Mouse (Mus musculus) ES-E14 (cell line): ENCODE measurements around the gene Plcd3. TPM values are rescaled to one million over a fixed set of nuclear protein-coding genes. Genes with fewer than 3 reads are reported as not detected.

Experiments used
- DNase-seq: peaks from one replicate; pipeline ENCODE4 v3.0.0-alpha.2; 2013; ENCODE audit warnings: low read depth, low spot score
- H3K27ac ChIP-seq: 2 replicates; pipeline ENCODE4 v1.5.1; 2012; ENCODE audit warnings: low read depth, mild to moderate bottlenecking, low read length, moderate library complexity, mixed read lengths; ENCODE audit not compliant: poor library complexity, insufficient read depth, severe bottlenecking
- H3K36me3 ChIP-seq: 2 replicates; pipeline ENCODE4 v1.6.1; 2012; ENCODE audit warnings: mild to moderate bottlenecking, low read length, moderate library complexity, mixed read lengths; ENCODE audit not compliant: control insufficient read depth, poor library complexity, insufficient read depth, severe bottlenecking
- H3K4me1 ChIP-seq, 2 experiments: fragments of 150-350 bp in 1 of 2; sonication (generic) in 1 of 2; 2 replicates each; pipeline ENCODE4 v1.6.1; 2012; ENCODE audit warnings: low read length in 2 of 2, mild to moderate bottlenecking in 1 of 2, mixed read lengths in 1 of 2; ENCODE audit not compliant: control insufficient read depth in 2 of 2, insufficient read depth in 2 of 2, poor library complexity in 1 of 2
- H3K4me3 ChIP-seq, 2 experiments: fragments of 150-350 bp in 1 of 2; sonication (generic) in 1 of 2; 2 replicates each; pipeline ENCODE4 v1.5.1; 2012; ENCODE audit warnings: low read length in 2 of 2, low read depth in 1 of 2, mild to moderate bottlenecking in 1 of 2, mixed read lengths in 1 of 2; ENCODE audit not compliant: insufficient read depth in 1 of 2, poor library complexity in 1 of 2, severe bottlenecking in 1 of 2
- H3K9ac ChIP-seq: 2 replicates; pipeline ENCODE4 v1.6.1; 2012; ENCODE audit warnings: low read depth, mild to moderate bottlenecking, low read length, mixed read lengths; ENCODE audit not compliant: poor library complexity, insufficient read depth, severe bottlenecking
- H3K9me3 ChIP-seq: fragments of 150-350 bp; sonication (generic); 2 replicates; pipeline ENCODE4 v1.6.1; 2012; ENCODE audit warnings: low read depth, mild to moderate bottlenecking, low read length; ENCODE audit not compliant: control insufficient read depth, insufficient read depth
- CHD2 ChIP-seq: IDR thresholded peaks from 2 replicates; pipeline ENCODE4 v1.6.1; 2014; ENCODE audit warnings: mild to moderate bottlenecking, low read depth, low read length, inconsistent platforms
- HCFC1 ChIP-seq: IDR thresholded peaks from 2 replicates; pipeline ENCODE4 v1.6.1; 2012; ENCODE audit warnings: low read length, inconsistent platforms, borderline replicate concordance; ENCODE audit not compliant: insufficient read depth
- MAFK ChIP-seq: IDR thresholded peaks from 2 replicates; pipeline ENCODE4 v1.6.1; 2014; ENCODE audit warnings: mild to moderate bottlenecking, low read depth, low read length, inconsistent platforms; ENCODE audit not compliant: insufficient read depth
- ZC3H11A ChIP-seq: IDR thresholded peaks from 2 replicates; pipeline ENCODE4 v1.6.1; 2012; ENCODE audit warnings: low read depth, mild to moderate bottlenecking, inconsistent platforms, low read length, borderline replicate concordance
- ZNF384 ChIP-seq: IDR thresholded peaks from 2 replicates; pipeline ENCODE4 v1.6.1; 2012; ENCODE audit warnings: low read depth, low read length, inconsistent platforms
- in situ Hi-C, 2 experiments: fragments of 600-800 bp; cut with MboI; formaldehyde crosslinking; loops; one replicate each; pipeline ENCODE4 v1.15.1; 2025; ENCODE audit warnings: low sequenced_read_pairs in 2 of 2, inconsistent platforms in 1 of 2; ENCODE audit not compliant: unreplicated experiment in 2 of 2
- total RNA-seq: library from RNA; depleted of rRNA; stranded (reverse); fragments of 300-350 nt; gene quantifications from 2 replicates; pipeline ENCODE4 v1.2.3, GENCODE M21; 2012

The Plcd3 gene
- total RNA-seq, 1 experiment = 8.0 TPM

DNA sequence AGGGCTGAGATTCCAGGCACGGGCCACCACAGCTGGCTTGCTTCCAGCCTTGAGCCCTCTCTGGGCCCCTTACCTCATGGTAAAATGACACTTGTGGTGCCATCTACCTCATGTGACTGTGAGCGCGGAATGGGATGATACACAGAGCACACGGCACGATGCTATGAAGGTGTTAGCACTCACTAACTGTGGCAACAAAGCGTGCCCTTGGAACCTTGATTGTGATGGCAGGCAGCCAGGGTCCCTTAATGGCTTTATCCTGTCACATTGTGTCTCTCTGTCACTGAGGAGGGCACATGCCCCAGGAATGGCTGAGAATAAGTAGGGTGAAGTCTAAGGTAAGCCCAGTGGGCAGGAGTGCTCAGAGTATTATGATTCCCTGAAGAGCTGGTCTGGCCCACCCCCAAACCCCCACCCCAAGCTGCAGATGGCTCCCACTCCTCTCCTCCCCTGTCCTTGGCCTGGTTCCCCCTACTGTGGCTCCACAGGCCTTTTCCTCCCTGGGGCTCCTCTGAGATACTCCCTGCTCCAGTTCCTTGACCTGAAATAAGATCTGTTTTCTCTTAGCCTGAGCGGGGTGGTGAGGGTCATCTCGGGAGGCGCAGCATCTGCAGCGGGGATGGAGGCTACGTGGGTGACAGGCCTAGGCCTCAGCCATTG lies 2.8 kb downstream of the Plcd3 start:
- Histone ChIP-seq H3K9ac (no peak overlapping the region), H3K27ac (no peak overlapping the region), H3K4me1 (peaks cover 7 to 53% of the 10 kb centered on the region in 2 experiments; a peak in 3 of 4 replicates), H3K36me3 (no peaks in the 10 kb centered on the region), H3K9me3 (no peaks in the 10 kb centered on the region), H3K4me3 (no peak overlapping the region)
- in situ Hi-C loops = no loop called here
- TF ChIP-seq ZC3H11A (no peak), HCFC1 (no peak)
- no peak for DNase-seq

DNA sequence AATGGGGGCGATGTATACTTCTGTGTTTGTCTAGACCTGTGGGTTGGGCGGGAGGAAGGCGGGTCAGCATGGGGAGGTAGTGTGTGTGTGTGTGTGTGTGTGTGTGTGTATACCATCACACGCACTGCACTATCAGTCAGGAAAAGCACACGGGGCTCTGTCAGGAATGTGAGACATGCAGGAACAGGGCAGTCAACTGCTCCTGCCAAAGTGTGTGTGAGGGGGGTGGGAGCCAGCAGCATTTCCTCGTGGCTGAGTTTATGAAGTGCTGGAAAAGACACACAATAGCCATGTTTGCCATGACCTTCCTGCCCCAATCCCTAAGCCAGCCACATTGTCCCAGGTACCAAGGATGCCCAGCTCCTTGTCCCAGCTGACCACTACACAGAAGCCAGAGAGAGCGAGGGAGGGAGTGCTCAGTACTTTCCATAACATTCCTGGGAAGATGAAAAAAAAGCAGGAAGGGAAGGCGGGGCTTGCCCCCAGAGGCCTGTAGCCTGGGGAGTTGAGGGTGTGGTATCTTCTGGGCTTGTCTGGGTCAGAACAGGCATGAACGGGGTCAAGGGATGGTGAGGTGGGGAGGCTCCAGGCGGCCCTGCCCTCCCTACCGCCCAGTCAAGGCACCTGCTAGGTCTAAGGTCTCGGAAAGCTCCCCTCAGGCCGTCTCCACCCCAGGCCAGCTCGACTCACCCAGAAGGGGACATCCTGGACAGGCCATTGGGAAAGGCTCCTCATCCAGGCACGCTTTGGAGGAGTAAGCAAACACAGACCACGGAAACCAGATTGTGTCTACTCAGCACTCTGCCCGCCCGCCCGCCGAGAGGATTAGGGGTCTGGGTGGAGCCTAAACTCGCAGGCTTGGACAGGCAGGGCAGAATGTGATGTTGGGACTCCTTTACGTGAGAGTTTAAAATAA lies 4.2 kb downstream of the Plcd3 start:
- in situ Hi-C loops = no loop called here
- DNase-seq = no peak
- TF ChIP-seq MAFK (peak; percentile 96), CHD2 (no peak), HCFC1 (no peak), ZNF384 (peak; percentile 70), ZC3H11A (no peak)
- peak overlapping the region; percentile 21; the same call in 1 of the 2 replicates for H3K9ac ChIP-seq
- H3K27ac ChIP-seq = peak overlapping the region; percentile 10; the same call in 1 of the 2 replicates
- H3K9me3 ChIP-seq = no peaks in the 10 kb centered on the region
- H3K4me1 ChIP-seq = peaks cover 7 to 47% of the 10 kb centered on the region in 2 experiments; a peak in 3 of 4 replicates
- no peaks in the 10 kb centered on the region for H3K36me3 ChIP-seq
- peak overlapping the region; percentile 50 for H3K4me3 ChIP-seq

DNA sequence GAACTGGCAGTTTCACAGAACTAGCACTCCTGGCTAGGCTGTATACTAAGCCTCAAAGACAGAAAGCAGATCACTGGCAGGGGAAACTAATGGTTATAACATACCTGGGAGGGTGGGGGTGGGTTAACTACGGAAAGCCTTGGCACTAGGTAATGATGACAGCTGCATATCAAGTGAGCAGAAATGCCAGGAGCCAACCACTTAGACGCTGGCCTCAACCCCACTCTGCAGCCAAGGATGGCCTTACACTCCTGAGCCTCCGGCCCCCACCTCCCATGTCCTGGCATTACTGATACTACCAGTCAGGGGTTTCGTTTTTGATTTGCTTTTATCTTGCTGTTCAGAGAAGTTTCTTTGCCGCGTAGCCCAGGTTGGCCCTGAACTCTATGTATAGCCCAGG lies 5.7 kb downstream of the Plcd3 start:
- Histone ChIP-seq H3K4me1 (peaks cover 7 to 44% of the 10 kb centered on the region in 2 experiments; a peak in 3 of 4 replicates), H3K27ac (no peak overlapping the region), H3K9me3 (no peaks in the 10 kb centered on the region), H3K9ac (no peak overlapping the region), H3K36me3 (no peaks in the 10 kb centered on the region), H3K4me3 (no peak overlapping the region)
- no peak for DNase-seq
- no peak for TF ChIP-seq MAFK
- TF ChIP-seq HCFC1 = no peak
- TF ChIP-seq ZNF384 = no peak
- no peak for TF ChIP-seq CHD2
- TF ChIP-seq ZC3H11A = no peak
- in situ Hi-C loops = no loop called here

DNA sequence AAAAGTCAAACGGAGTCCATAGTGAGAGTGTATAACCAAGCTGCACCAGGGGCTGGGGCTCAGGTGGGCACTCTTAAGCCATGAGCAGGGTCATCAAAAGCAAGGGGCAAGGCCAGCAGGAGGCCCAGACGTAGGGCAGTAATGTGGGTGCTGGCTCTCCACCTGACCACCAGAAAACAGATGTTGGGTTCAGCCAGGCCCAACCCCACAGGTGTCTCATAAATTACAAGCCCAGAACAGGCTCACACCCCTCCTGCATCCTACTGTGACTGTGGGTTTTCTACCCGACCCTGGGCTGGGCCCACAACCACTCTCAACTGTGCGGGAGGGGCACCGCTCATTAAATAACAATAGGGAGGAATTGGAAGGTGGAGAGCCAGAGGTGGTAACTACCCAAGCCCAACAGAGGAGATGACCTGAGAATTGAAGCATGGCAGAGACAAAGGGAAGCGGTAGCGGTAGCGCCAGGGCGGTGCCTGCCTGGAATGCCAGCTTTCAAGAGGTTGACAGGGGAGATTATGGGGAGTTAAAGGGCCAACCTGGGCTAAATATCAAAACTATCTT lies 6.3 kb downstream of the Plcd3 start:
- no peaks in the 10 kb centered on the region for H3K9me3 ChIP-seq
- in situ Hi-C loops = no loop called here
- H3K36me3 ChIP-seq = no peaks in the 10 kb centered on the region
- H3K4me3 ChIP-seq = no peak overlapping the region
- no peak for DNase-seq
- H3K4me1 ChIP-seq = peaks cover 7 to 44% of the 10 kb centered on the region in 2 experiments; a peak in 3 of 4 replicates
- H3K27ac ChIP-seq = peak overlapping the region; percentile 5; the same call in 1 of the 2 replicates
- no peak for TF ChIP-seq CHD2
- no peak for TF ChIP-seq ZC3H11A
- no peak for TF ChIP-seq MAFK
- TF ChIP-seq ZNF384 = no peak
- TF ChIP-seq HCFC1 = no peak
- H3K9ac ChIP-seq = 0 out of 2 replicates have a peak overlapping the region, but pooled peaks have one; percentile 33
